8 mouse cellular contexts compared by ENCODE assay signal in the genomic region with DNA sequence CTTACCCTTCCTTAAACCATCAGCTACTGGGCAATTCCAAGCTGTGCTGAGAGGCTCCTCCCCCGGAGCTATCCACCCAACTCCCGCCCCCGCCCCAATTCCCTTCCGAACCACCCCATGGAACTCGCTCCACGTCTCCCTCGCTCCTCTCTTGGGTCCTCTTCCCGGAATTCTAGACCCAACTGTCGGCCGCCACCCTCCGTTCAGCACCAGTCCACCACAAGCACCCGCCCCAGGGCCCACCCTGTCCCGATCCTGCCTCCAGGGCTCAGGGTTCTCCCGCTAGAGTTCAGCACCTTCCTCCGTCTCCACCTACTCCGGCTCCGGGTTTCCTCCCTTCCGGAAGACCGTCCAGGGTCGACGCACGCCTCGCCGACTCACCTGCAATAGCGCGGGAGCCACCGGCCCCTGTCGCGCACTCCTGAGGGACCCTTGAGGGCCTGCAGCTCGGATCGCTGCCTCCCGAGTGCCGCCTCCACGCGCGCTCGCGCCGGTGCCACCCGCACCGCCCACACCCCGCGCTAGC. TPM values are rescaled to one million over a fixed set of nuclear protein-coding genes. Genes with fewer than 3 reads are reported as not detected.
A peak's percentile ranks its signal among the peaks of the same experiment; 100 is the strongest.
DNase-seq lines count a peak whose midpoint lies in the region; ATAC-seq lines count a peak whose summit lies in the region.

No protein-coding gene starts in this region.

- 0 out of 2 replicates have a peak overlapping the region, but pooled peaks have one; percentile 55 for H3K27ac ChIP-seq in heart, embryonic 11.5 days (ENCODE audit: low read depth, low read length)
- H3K27ac ChIP-seq in embryonic facial prominence, embryonic 12.5 days, result peak overlapping the region; percentile 75

- peaks cover 10% of the 10 kb centered on the region for H3K4me1 ChIP-seq in heart, embryonic 11.5 days (ENCODE audit: control insufficient read depth, insufficient read depth, low read length)
- H3K4me1 ChIP-seq in embryonic facial prominence, embryonic 12.5 days, result peaks cover 62% of the 10 kb centered on the region

- DNase-seq in heart, postnatal 10 days, result no peak
- peak; percentile 82 for DNase-seq in ES-CJ7 (ENCODE audit: low read depth, low spot score)
- DNase-seq in kidney, postnatal 25 days, result peak; percentile 65 to 89
- peak; percentile 82 for DNase-seq in neural tube, embryonic 10.5 days (ENCODE audit: extremely low spot score, low spot score)
- no peak for DNase-seq in right cerebral cortex, postnatal 14 days
- no peak for DNase-seq in frontal cortex, postnatal 14 days (ENCODE audit: low spot score in 2 of 2)

- intact Hi-C loops in heart, postnatal 10 days (cut with DNase I), result no loop called here

- peak; percentile 44 for ATAC-seq in heart, embryonic 11.5 days (replicated peaks; ENCODE audit: insufficient number of reproducible peaks, low FRiP score, low TSS enrichment)
- peak; percentile 36 for ATAC-seq in embryonic facial prominence, embryonic 12.5 days (ENCODE audit: insufficient number of reproducible peaks, insufficient read depth, low FRiP score, low TSS enrichment)

- H3K27me3 ChIP-seq in heart, embryonic 11.5 days (ENCODE audit: control insufficient read depth, insufficient read depth, low read length), result peaks cover 7% of the 10 kb centered on the region
- H3K27me3 ChIP-seq in embryonic facial prominence, embryonic 12.5 days, result peaks cover 3% of the 10 kb centered on the region; the same call in 1 of the 2 replicates

- no peaks in the 10 kb centered on the region for H3K36me3 ChIP-seq in heart, embryonic 11.5 days (ENCODE audit: control insufficient read depth, insufficient read depth, low read length)
- H3K36me3 ChIP-seq in embryonic facial prominence, embryonic 12.5 days, result no peaks in the 10 kb centered on the region

- H3K4me2 ChIP-seq in heart, embryonic 11.5 days, result peak overlapping the region; percentile 90
- H3K4me2 ChIP-seq in embryonic facial prominence, embryonic 12.5 days (replicated peaks), result peak overlapping the region; percentile 67

- no peaks in the 10 kb centered on the region for H3K9me3 ChIP-seq in heart, embryonic 11.5 days (replicated peaks; ENCODE audit: control insufficient read depth, low read length)
- no peaks in the 10 kb centered on the region for H3K9me3 ChIP-seq in embryonic facial prominence, embryonic 12.5 days

- H3K4me3 ChIP-seq in heart, embryonic 11.5 days (ENCODE audit: low read depth, low read length), result peak overlapping the region; percentile 67
- H3K4me3 ChIP-seq in embryonic facial prominence, embryonic 12.5 days, result peak overlapping the region; percentile 69

- peak overlapping the region; percentile 64 for H3K9ac ChIP-seq in heart, embryonic 11.5 days (ENCODE audit: low read depth, low read length)
- H3K9ac ChIP-seq in embryonic facial prominence, embryonic 12.5 days, result peak overlapping the region; percentile 53

- 1% methylated on average over 41 of the region's 43 CpGs for WGBS in heart, embryonic 11.5 days (ENCODE audit: insufficient replicate concordance)
- WGBS in embryonic facial prominence, embryonic 12.5 days, result under 1% methylated on average over 43 of the region's 43 CpGs

RNA-seq across cellular contexts. Expression of gene Baiap2, which starts 0.3 kb away (rescaled TPM):
- polyA plus RNA-seq in heart, embryonic 11.5 days (2014; fragmentation: Nextera tagmentation; extraction: Ambion mirVana), result 12.8 and 15.4 TPM in 2 replicates
- 10 to 100 TPM in 1 of 2 experiments, 1 to 10 TPM in 1; 6.9 to 12.7 TPM for total RNA-seq in heart, postnatal 10 days (2021)
- polyA plus RNA-seq in embryonic facial prominence, embryonic 12.5 days (2016; fragmentation: Nextera tagmentation; extraction: Ambion mirVana), result 14.2 and 15.3 TPM in 2 replicates

RNA-seq across cellular contexts. Expression of gene Chmp6, which starts 29.0 kb away (rescaled TPM):
- polyA plus RNA-seq in heart, embryonic 11.5 days (2014; fragmentation: Nextera tagmentation; extraction: Ambion mirVana), result 63.7 and 66.4 TPM in 2 replicates
- 10 to 100 TPM; 36.2 to 36.3 TPM for total RNA-seq in heart, postnatal 10 days (2021)
- 109 and 110 TPM in 2 replicates for polyA plus RNA-seq in embryonic facial prominence, embryonic 12.5 days (2016; fragmentation: Nextera tagmentation; extraction: Ambion mirVana)

Comparison
In these comparisons a context has a peak if more than half of its experiments do, and no peak if none do; other contexts are left out.
1. DNase-seq: peak in ES-CJ7 (single experiment), kidney, postnatal 25 days (2 of 2) and neural tube, embryonic 10.5 days (single experiment); none in heart, postnatal 10 days (0 of 2), right cerebral cortex, postnatal 14 days (single experiment) and frontal cortex, postnatal 14 days (0 of 2).